Mouse (Mus musculus): ENCODE data around the gene Cyfip2. TPM values are rescaled to one million over a fixed set of nuclear protein-coding genes. Genes with fewer than 3 reads are reported as not detected.

Cyfip2 gene
- total and polyA plus RNA-seq, 3 experiments: 28.8 to 68.8 (median 55.2) TPM

- intact Hi-C loops (cut with DNase I): no loop called here
- Histone ChIP-seq H3K27ac (no peak overlapping the region), H3K4me1 (ENCODE audit: control insufficient read depth, insufficient read depth, low read length) (no peaks in the 10 kb centered on the region), H3K4me3 (no peak overlapping the region), H3K79me2 (replicated peaks; ENCODE audit: control insufficient read depth, insufficient read depth, low read length) (peaks cover 2% of the 10 kb centered on the region; the same call in 1 of the 2 replicates), H3K36me3 (ENCODE audit: control insufficient read depth, insufficient read depth, low read length) (no peaks in the 10 kb centered on the region), H3K27me3 (ENCODE audit: control insufficient read depth, insufficient read depth, low read length) (no peaks in the 10 kb centered on the region), H3K9ac (ENCODE audit: low read depth, low read length) (no peak overlapping the region)
- DNase-seq: no peak
- TF ChIP-seq CTCF (IDR thresholded peaks at IDR 0.05) (no peak), EP300 (IDR thresholded peaks at IDR 0.05; ENCODE audit: insufficient read depth, low read depth, low read length) (no peak), POLR2A (IDR thresholded peaks at IDR 0.05; ENCODE audit: insufficient read depth, low read depth, low read length) (no peak)
- 50% methylated on average over 10 of the region's 10 CpGs for WGBS
Measured at GRCm38 (mm10) chr11:46290988-46291405, 21.7 kb downstream of the Cyfip2 start.

DNA sequence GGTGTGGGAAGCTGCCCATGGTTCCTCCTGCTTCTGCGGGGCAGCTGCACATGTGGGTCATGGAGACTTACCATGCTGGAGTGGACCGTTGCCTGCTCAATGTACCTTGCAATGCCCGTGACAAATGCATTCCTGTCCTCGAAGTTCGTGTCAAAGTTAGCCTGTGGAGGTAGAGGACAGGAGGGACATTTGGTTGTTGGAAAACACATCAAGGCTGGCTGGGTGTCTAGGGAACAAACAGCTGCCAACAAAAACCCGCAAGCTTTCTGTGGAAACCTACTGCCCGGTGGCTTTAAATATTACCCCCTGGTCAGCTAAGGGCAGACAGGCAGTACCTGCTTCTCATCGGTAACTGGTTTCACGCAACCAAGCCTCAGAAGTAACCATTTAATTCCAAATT is 23.1 kb downstream of the Cyfip2 start:
- DNase-seq: no peak
- intact Hi-C loops (cut with DNase I): no loop called here
- Histone ChIP-seq H3K27me3 (ENCODE audit: control insufficient read depth, insufficient read depth, low read length) (no peaks in the 10 kb centered on the region), H3K27ac (no peak overlapping the region), H3K4me3 (no peak overlapping the region), H3K4me1 (ENCODE audit: control insufficient read depth, insufficient read depth, low read length) (no peaks in the 10 kb centered on the region), H3K36me3 (ENCODE audit: control insufficient read depth, insufficient read depth, low read length) (no peaks in the 10 kb centered on the region), H3K9ac (ENCODE audit: low read depth, low read length) (no peak overlapping the region), H3K79me2 (replicated peaks; ENCODE audit: control insufficient read depth, insufficient read depth, low read length) (peaks cover 2% of the 10 kb centered on the region; the same call in 1 of the 2 replicates)
- 64% methylated on average over 9 of the region's 9 CpGs for WGBS
- no peak for TF ChIP-seq EP300 (IDR thresholded peaks at IDR 0.05; ENCODE audit: insufficient read depth, low read depth, low read length)
- TF ChIP-seq POLR2A (IDR thresholded peaks at IDR 0.05; ENCODE audit: insufficient read depth, low read depth, low read length): no peak
- TF ChIP-seq CTCF (IDR thresholded peaks at IDR 0.05): no peak

DNA sequence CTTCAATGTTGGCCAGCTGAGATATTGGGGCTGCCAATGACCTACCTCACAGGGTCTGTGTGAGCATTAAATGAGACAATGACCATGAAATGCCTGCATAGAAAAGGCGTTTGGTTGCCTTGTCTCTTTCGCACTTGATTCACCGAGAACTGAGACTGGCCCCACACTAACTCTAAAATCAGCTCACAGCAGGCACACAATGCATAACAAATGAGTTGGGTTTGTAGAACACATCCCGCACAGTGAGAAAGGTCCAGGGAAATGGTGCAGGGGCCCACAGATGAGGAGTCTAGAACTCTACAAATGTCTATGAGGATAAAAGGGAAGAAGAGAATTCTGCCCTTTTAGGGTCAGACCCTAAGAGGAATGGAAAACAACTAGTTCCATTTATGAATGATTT is 23.6 kb downstream of the Cyfip2 start:
- whole genome bisulfite sequencing: 90% methylated on average over 4 of the region's 4 CpGs
- TF ChIP-seq EP300 (IDR thresholded peaks at IDR 0.05; ENCODE audit: insufficient read depth, low read depth, low read length) (no peak), CTCF (IDR thresholded peaks at IDR 0.05) (no peak), POLR2A (IDR thresholded peaks at IDR 0.05; ENCODE audit: insufficient read depth, low read depth, low read length) (no peak)
- H3K36me3 ChIP-seq (ENCODE audit: control insufficient read depth, insufficient read depth, low read length): no peaks in the 10 kb centered on the region
- DNase-seq: no peak
- no peak overlapping the region for H3K27ac ChIP-seq
- H3K4me1 ChIP-seq (ENCODE audit: control insufficient read depth, insufficient read depth, low read length): no peaks in the 10 kb centered on the region
- no peak overlapping the region for H3K9ac ChIP-seq (ENCODE audit: low read depth, low read length)
- no peaks in the 10 kb centered on the region for H3K27me3 ChIP-seq (ENCODE audit: control insufficient read depth, insufficient read depth, low read length)
- no peak overlapping the region for H3K4me3 ChIP-seq
- no peaks in the 10 kb centered on the region for H3K79me2 ChIP-seq (replicated peaks; ENCODE audit: control insufficient read depth, insufficient read depth, low read length)
- intact Hi-C loops (cut with DNase I): no loop called here

GRCm38 (mm10) chr11:46288091-46288490 is 24.6 kb downstream of the Cyfip2 start:
- no peak overlapping the region for H3K9ac ChIP-seq (ENCODE audit: low read depth, low read length)
- no peak for TF ChIP-seq CTCF (IDR thresholded peaks at IDR 0.05)
- TF ChIP-seq EP300 (IDR thresholded peaks at IDR 0.05; ENCODE audit: insufficient read depth, low read depth, low read length): no peak
- TF ChIP-seq POLR2A (IDR thresholded peaks at IDR 0.05; ENCODE audit: insufficient read depth, low read depth, low read length): no peak
- H3K36me3 ChIP-seq (ENCODE audit: control insufficient read depth, insufficient read depth, low read length): no peaks in the 10 kb centered on the region
- no peaks in the 10 kb centered on the region for H3K79me2 ChIP-seq (replicated peaks; ENCODE audit: control insufficient read depth, insufficient read depth, low read length)
- DNase-seq: no peak
- H3K4me3 ChIP-seq: no peak overlapping the region
- 51% methylated on average over 5 of the region's 5 CpGs for WGBS
- no peak overlapping the region for H3K27ac ChIP-seq
- H3K4me1 ChIP-seq (ENCODE audit: control insufficient read depth, insufficient read depth, low read length): no peaks in the 10 kb centered on the region
- no peaks in the 10 kb centered on the region for H3K27me3 ChIP-seq (ENCODE audit: control insufficient read depth, insufficient read depth, low read length)
- intact Hi-C loops (cut with DNase I): no loop called here

DNA sequence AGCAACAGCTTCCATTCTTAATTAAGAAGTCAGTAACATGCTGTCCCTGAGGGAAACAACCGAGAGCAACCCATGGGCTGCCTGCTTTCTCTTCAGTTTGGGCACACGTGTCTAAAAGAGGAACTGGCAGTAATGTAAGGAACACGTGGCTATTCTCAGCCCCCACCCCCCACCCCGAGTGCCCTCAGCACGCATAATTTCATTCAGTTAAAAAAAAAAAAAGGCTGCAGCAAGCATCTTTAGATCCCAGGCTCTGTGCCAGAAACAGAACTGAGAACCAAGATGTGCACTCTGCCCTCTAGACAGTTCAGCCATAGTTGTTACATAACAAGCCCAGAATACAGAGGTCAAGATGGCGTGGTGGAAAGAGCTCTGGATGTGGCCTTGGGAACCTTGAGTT is 25.9 kb downstream of the Cyfip2 start:
- WGBS: 35% methylated on average over 6 of the region's 6 CpGs
- TF ChIP-seq EP300 (IDR thresholded peaks at IDR 0.05; ENCODE audit: insufficient read depth, low read depth, low read length): no peak
- TF ChIP-seq POLR2A (IDR thresholded peaks at IDR 0.05; ENCODE audit: insufficient read depth, low read depth, low read length): no peak
- TF ChIP-seq CTCF (IDR thresholded peaks at IDR 0.05): no peak
- no peak overlapping the region for H3K4me3 ChIP-seq
- H3K27ac ChIP-seq: no peak overlapping the region
- H3K4me1 ChIP-seq (ENCODE audit: control insufficient read depth, insufficient read depth, low read length): no peaks in the 10 kb centered on the region
- H3K9ac ChIP-seq (ENCODE audit: low read depth, low read length): no peak overlapping the region
- no peaks in the 10 kb centered on the region for H3K27me3 ChIP-seq (ENCODE audit: control insufficient read depth, insufficient read depth, low read length)
- DNase-seq: no peak
- no peaks in the 10 kb centered on the region for H3K36me3 ChIP-seq (ENCODE audit: control insufficient read depth, insufficient read depth, low read length)
- no peaks in the 10 kb centered on the region for H3K79me2 ChIP-seq (replicated peaks; ENCODE audit: control insufficient read depth, insufficient read depth, low read length)
- intact Hi-C loops (cut with DNase I): no loop called here

GRCm38 (mm10) chr11:46283800-46284199 is 28.9 kb downstream of the Cyfip2 start:
- no peak for DNase-seq
- Histone ChIP-seq H3K27me3 (ENCODE audit: control insufficient read depth, insufficient read depth, low read length) (no peaks in the 10 kb centered on the region), H3K36me3 (ENCODE audit: control insufficient read depth, insufficient read depth, low read length) (no peaks in the 10 kb centered on the region), H3K27ac (no peak overlapping the region), H3K79me2 (replicated peaks; ENCODE audit: control insufficient read depth, insufficient read depth, low read length) (no peaks in the 10 kb centered on the region), H3K4me1 (ENCODE audit: control insufficient read depth, insufficient read depth, low read length) (no peaks in the 10 kb centered on the region), H3K4me3 (no peak overlapping the region), H3K9ac (ENCODE audit: low read depth, low read length) (no peak overlapping the region)
- no peak for TF ChIP-seq EP300 (IDR thresholded peaks at IDR 0.05; ENCODE audit: insufficient read depth, low read depth, low read length)
- 91% methylated on average over 6 of the region's 6 CpGs for WGBS
- intact Hi-C loops (cut with DNase I): no loop called here

All from heart, adult 2 months (tissue).